Comparison of ENCODE assay signal across 8 mouse cellular contexts in the genomic region with DNA sequence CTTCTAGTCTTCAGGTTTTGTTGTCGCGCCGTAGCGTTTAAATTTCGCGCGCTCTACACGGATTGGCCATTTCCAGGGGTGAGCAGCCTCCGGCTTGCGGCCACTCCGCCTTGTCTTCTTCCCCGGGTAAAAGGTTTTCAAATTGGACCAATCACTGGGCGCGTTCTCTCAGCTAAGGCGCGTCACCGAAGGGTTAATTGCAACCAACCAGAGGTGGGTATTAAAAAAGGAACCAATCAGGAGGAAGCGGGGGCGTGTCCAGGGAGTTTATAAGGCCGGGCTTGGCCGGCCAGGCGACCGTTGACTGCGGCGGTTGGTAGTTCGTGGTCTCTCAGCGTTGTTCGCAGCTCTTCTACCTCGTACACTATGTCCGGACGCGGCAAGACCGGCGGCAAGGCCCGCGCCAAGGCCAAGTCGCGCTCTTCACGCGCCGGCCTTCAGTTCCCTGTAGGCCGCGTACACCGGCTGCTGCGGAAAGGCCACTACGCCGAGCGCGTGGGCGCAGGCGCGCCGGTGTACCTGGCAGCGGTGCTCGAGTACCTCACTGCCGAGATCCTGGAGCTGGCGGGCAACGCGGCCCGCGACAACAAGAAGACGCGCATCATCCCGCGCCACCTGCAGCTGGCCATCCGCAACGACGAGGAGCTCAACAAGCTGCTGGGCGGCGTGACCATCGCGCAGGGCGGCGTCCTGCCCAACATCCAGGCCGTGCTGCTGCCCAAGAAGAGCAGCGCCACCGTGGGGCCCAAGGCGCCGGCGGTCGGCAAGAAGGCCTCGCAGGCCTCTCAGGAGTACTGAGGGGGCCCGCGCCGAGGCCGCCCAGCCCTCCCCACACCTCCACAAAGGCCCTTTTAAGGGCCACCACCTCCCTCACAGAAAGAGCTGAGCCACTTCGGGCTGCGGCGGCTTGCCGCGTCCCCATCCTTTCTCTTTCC. TPM values are rescaled to one million over a fixed set of nuclear protein-coding genes. Genes with fewer than 3 reads are reported as not detected.
DNase-seq lines count a peak whose midpoint lies in the region; ATAC-seq lines count a peak whose summit lies in the region.

Gene H2afx, plus strand, starts transcription at position 299 of the 935 bp plus-strand sequence.

- ATAC-seq in megakaryocyte progenitor cell, adult 5-6 weeks (replicated peaks; ENCODE audit: poor library complexity) = peak; percentile 86

- peak; percentile 99 for DNase-seq in adipocyte (ENCODE audit: low spot score)
- peak; percentile 98 for DNase-seq in embryo, embryonic 10 days (ENCODE audit: low spot score)
- peak; percentile 94 for DNase-seq in gastrocnemius, postnatal 10 days
- peak; percentile 100 for DNase-seq in induced T-regulatory cell, adult 2 months (ENCODE audit: low read depth)
- peak; percentile 99 to 100 for DNase-seq in left cerebral cortex, adult 9 months (ENCODE audit: low spot score in 2 of 2)
- DNase-seq in right cerebral cortex, postnatal 14 days = peak; percentile 94
- DNase-seq in urinary bladder, postnatal 36 days (ENCODE audit: low spot score in 2 of 2) = peak; percentile 98

RNA-seq across cellular contexts. Expression of gene H2afx, which starts in this region (rescaled TPM):
- total RNA-seq in gastrocnemius, postnatal 10 days (2021) = 10 to 100 TPM; 41.0 to 47.2 TPM
- total RNA-seq in megakaryocyte progenitor cell, adult 5-6 weeks (2015) = 109 and 111 TPM in 2 replicates
- total RNA-seq in megakaryocyte progenitor cell, adult 5-6 weeks (2017) = 270 and 329 TPM in 2 replicates

Comparison
In these comparisons a context has a peak if more than half of its experiments do, and no peak if none do; other contexts are left out.
1. Peak in every context shown above with its lines: DNase-seq and ATAC-seq.